Mouse (Mus musculus) spleen, postnatal 10 days (tissue): ENCODE measurements around the gene Orai3.

Experiments used
- DNase-seq, 2 experiments: peaks; one replicate each; pipeline ENCODE4 v3.0.0; 2021 to 2022; ENCODE audit warnings: low spot score in 2 of 2

The Orai3 gene

DNA sequence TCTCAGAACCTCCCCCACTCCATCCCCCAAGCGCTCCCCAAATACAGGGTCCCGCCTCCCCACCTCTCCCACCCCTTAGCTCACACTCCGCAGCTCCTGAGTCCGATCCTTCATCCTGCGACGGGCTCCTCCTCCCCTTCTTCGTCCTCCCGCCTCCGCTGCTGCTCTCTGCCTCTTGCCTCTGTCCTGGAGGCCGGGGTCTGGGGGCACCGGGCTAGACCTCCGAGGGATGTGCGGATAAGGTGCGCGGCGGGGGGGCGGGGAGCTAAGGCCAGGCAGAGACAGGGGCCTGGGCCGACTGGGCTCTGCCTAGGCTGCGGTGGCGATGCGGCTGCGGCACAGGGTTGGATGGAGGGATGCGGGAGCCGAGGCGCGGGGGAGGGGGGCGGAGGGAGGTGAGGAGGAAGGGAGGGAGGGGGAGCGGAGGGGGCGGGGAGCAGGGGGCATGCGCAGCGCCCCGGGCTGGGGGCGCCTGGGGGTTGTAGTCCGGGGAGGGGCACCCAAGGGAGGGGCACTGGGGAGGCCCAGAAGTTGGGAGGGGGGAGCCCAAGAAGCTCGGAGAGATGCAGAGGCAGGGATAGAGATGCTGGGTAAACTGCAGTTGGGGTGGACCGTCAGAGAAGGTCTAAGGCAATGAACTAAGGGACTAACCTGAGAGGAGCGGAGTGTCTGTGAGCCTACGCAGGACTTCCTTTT is 54.7 kb downstream of the Orai3 start, which contains the start of the genes Stx4a and Stx1b:
TSS of gene Stx4a (plus strand) at position 119 of the 696 bp plus-strand sequence.
TSS of gene Stx1b (minus strand) at position 374 of the 696 bp plus-strand sequence.
- no peak for DNase-seq
